Mouse (Mus musculus) skeletal muscle tissue, adult 2 months (tissue): ENCODE measurements around the gene Scn1b.

ENCODE experiments used
- DNase-seq: peaks from one replicate; pipeline ENCODE4 v3.0.0-alpha.2; 2012; ENCODE audit warnings: low read depth, low spot score

The Scn1b gene

GRCm38 (mm10) chr7:31126851-31127724 lies at the start of gene Scn1b:
Gene Scn1b, minus strand, starts transcription at chr7:31127003.
- DNase-seq: peak; percentile 76

GRCm38 (mm10) chr7:31175096-31175495 lies 48.3 kb upstream of the Scn1b start:
- DNase-seq: no peak

GRCm38 (mm10) chr7:31174466-31174865 lies 47.7 kb upstream of the Scn1b start:
- no peak for DNase-seq

- no peak for DNase-seq
These were observed 45.4 kb upstream of the Scn1b start for GRCm38 (mm10) chr7:31172238-31172637.

- no peak for DNase-seq
These were observed 43.7 kb upstream of the Scn1b start for GRCm38 (mm10) chr7:31170520-31170919.

- no peak for DNase-seq
These were observed 41.6 kb upstream of the Scn1b start for GRCm38 (mm10) chr7:31168412-31168811.

GRCm38 (mm10) chr7:31164748-31165147 lies 37.9 kb upstream of the Scn1b start:
- no peak for DNase-seq

- DNase-seq: no peak
These were observed 37.1 kb upstream of the Scn1b start for GRCm38 (mm10) chr7:31163666-31164577.

GRCm38 (mm10) chr7:31162324-31162723 lies 35.5 kb upstream of the Scn1b start:
- DNase-seq: no peak

GRCm38 (mm10) chr7:31161831-31162230 lies 35.0 kb upstream of the Scn1b start:
- DNase-seq: no peak

GRCm38 (mm10) chr7:31161246-31161645 lies 34.4 kb upstream of the Scn1b start:
- DNase-seq: no peak

- no peak for DNase-seq
These were observed 34.0 kb upstream of the Scn1b start for GRCm38 (mm10) chr7:31160763-31161162.

- DNase-seq: peak; percentile 70
These were observed 29.5 kb upstream of the Scn1b start for GRCm38 (mm10) chr7:31156034-31156928.

GRCm38 (mm10) chr7:31155296-31156033 lies 28.7 kb upstream of the Scn1b start, which contains the start of gene Gramd1a:
Gene Gramd1a, minus strand, starts transcription at chr7:31155896.
- peak; percentile 85 for DNase-seq

- no peak for DNase-seq
These were observed 26.9 kb upstream of the Scn1b start for GRCm38 (mm10) chr7:31153536-31154320.

GRCm38 (mm10) chr7:31151301-31152241 lies 24.8 kb upstream of the Scn1b start:
- no peak for DNase-seq

GRCm38 (mm10) chr7:31150566-31151300 lies 23.9 kb upstream of the Scn1b start:
- peak; percentile 72 for DNase-seq
